Mouse (Mus musculus) ES-Bruce4 (cell line): ENCODE results near the gene 4930539E08Rik. TPM values are rescaled to one million over a fixed set of nuclear protein-coding genes. Genes with fewer than 3 reads are reported as not detected.

Experiments
- H3K27ac ChIP-seq: 2 replicates; pipeline ENCODE4 v1.5.1; 2012; ENCODE audit warnings: low read length, inconsistent platforms; ENCODE audit not compliant: insufficient read depth
- H3K27me3 ChIP-seq: 2 replicates; pipeline ENCODE4 v1.6.1; 2012; ENCODE audit warnings: mild to moderate bottlenecking, low read length, inconsistent platforms; ENCODE audit not compliant: control insufficient read depth, poor library complexity, insufficient read depth, severe bottlenecking
- H3K36me3 ChIP-seq: 2 replicates; pipeline ENCODE4 v1.6.1; 2012; ENCODE audit warnings: inconsistent platforms, mild to moderate bottlenecking, low read length, moderate library complexity; ENCODE audit not compliant: control insufficient read depth, poor library complexity, insufficient read depth, severe bottlenecking
- H3K4me1 ChIP-seq: one replicate; pipeline ENCODE4 v1.8.1; 2011; ENCODE audit warnings: low read length; ENCODE audit not compliant: control insufficient read depth, insufficient read depth
- H3K4me3 ChIP-seq: 2 replicates; pipeline ENCODE4 v1.5.1; 2011; ENCODE audit warnings: low read depth, mild to moderate bottlenecking, low read length
- H3K9ac ChIP-seq: 2 replicates; pipeline ENCODE4 v1.6.1; 2012; ENCODE audit warnings: low read depth, mild to moderate bottlenecking, inconsistent platforms; ENCODE audit not compliant: poor library complexity, severe bottlenecking
- H3K9me3 ChIP-seq: replicated peaks from 2 replicates; pipeline ENCODE4 v1.6.1; 2012; ENCODE audit warnings: mild to moderate bottlenecking, low read length, inconsistent platforms; ENCODE audit not compliant: control insufficient read depth, poor library complexity, insufficient read depth, severe bottlenecking
- CTCF ChIP-seq: IDR thresholded peaks from one replicate; pipeline ENCODE4 v1.8.1; 2011; ENCODE audit warnings: low read depth, low read length
- EP300 ChIP-seq: IDR thresholded peaks from 2 replicates; pipeline ENCODE4 v1.6.1; 2011; ENCODE audit warnings: low read depth, low read length; ENCODE audit not compliant: insufficient read depth
- POLR2A ChIP-seq: IDR thresholded peaks from one replicate; pipeline ENCODE4 v1.8.1; 2011; ENCODE audit warnings: low read length; ENCODE audit not compliant: insufficient read depth
- polyA plus RNA-seq: library from polyadenylated mRNA; stranded (reverse); fragments of >200 nt; gene quantifications from 2 replicates; pipeline ENCODE4 v1.2.4, GENCODE M21; 2011; ENCODE audit warnings: low read depth; ENCODE audit not compliant: missing spikeins, insufficient read depth, insufficient read length

Gene 4930539E08Rik
- polyA plus RNA-seq, 1 experiment = 1.5 TPM

DNA sequence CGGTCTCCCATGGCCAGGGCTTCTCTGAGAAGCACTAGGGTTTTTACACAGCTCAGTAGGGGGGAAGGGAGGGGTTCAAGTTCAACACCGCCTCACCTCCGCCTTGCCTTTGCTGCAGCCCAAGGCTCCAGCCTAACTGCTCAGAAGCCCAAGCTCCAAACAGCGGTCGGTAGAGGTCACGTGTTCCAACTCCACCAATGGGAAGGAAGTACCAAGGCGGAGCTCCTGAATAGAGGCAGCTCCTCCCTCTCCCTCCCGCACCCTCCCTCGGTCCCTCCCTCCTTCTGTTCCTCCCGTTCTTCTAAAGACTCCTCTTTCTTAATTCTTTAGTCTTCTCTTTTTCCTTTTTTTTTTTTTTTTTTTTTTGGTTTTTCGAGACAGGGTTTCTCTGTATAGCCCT is 27.0 kb upstream of the 4930539E08Rik start:
- Histone ChIP-seq H3K27me3 (no peaks in the 10 kb centered on the region), H3K4me3 (peak overlapping the region; percentile 34), H3K27ac (no peak overlapping the region; the same call in 1 of the 2 replicates), H3K36me3 (no peaks in the 10 kb centered on the region), H3K9me3 (peaks cover 8% of the 10 kb centered on the region), H3K9ac (no peak overlapping the region), H3K4me1 (no peaks in the 10 kb centered on the region)
- TF ChIP-seq POLR2A (peak; percentile 93), CTCF (no peak)

DNA sequence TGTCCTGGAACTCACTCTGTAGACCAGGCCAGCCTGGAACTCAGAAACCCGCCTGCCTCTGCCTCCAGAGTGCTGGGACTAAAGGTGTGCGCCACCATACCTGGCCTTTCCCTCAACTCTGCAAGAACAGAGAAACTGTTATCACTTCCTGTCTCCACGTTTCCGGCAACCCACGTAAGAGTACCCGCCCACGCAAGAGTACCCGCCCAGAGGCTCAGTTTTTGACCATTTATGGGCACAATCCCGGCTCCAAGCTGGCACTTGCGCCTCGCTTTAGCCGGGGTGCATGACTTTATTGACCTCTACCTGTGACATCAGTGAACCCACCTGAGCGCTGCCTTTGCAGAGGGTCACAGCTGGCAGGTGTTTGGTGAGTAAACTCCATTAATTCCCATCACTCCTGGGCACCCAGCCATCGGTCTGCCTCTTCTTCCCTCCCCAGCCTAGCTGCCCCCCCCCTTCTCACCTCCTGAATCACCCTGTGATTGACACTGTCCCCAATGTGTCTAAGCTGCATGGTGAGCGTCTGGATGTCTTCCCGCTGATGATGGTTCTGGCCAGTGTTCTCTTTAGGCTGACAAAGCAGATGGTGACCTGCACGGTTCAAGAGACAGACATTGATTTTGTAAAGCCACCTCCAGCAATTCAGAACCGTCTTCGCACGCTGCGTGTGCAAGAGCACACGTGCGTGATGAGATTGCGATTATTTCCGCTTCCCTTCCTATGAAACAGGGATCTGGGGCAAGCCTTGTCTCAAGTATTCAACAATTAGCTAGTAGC is 25.8 kb upstream of the 4930539E08Rik start:
- TF ChIP-seq POLR2A = no peak
- TF ChIP-seq EP300 = no peak
- TF ChIP-seq CTCF = no peak

DNA sequence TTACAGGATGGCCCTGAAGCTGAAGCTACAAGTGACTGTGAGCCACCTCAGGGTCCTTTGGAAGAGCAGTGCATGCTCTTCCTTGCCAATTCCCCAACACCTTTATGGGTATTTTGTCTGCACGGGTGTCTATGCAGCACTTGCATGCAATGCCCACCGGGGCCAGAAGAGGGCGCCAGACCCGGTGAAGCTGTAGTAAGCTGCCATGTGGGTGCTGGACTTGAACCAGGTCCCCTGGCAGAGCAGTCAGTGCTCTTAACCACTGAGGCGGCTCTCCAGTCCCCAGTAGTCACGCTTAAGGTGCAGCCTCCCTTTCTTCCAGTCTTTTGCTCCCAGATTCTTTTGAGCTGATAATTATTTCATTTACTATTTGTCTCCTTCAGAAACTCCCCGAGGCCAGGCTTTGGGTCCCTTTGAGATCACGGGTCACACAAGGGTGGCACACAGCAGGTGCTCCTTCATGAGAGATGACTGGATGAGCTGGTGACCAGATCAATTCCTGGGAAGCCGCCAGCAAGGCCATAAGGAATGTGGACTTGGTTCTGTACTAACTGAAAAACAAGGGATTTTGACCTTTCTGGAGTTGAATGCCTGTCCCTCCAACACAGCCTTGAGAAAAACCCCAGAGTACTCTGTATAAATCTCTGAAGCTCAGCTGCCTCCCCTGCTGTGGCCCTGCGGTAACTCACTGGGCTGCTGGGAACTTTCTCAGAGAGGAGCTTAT is 21.7 kb upstream of the 4930539E08Rik start:
- Histone ChIP-seq H3K27ac (no peak overlapping the region), H3K27me3 (no peaks in the 10 kb centered on the region), H3K9me3 (peaks cover 20% of the 10 kb centered on the region), H3K4me3 (no peak overlapping the region), H3K9ac (no peak overlapping the region), H3K36me3 (no peaks in the 10 kb centered on the region), H3K4me1 (no peaks in the 10 kb centered on the region)
- TF ChIP-seq POLR2A = no peak

More for the DNA sequence above, 25.8 kb upstream of the 4930539E08Rik start:
- Histone ChIP-seq H3K27ac (no peak overlapping the region), H3K36me3 (no peaks in the 10 kb centered on the region), H3K4me1 (no peaks in the 10 kb centered on the region), H3K9ac (no peak overlapping the region), H3K4me3 (no peak overlapping the region), H3K27me3 (no peaks in the 10 kb centered on the region), H3K9me3 (peaks cover 20% of the 10 kb centered on the region)

- Histone ChIP-seq H3K9me3 (peaks cover 20% of the 10 kb centered on the region), H3K36me3 (no peaks in the 10 kb centered on the region), H3K27ac (no peak overlapping the region), H3K27me3 (no peaks in the 10 kb centered on the region), H3K9ac (no peak overlapping the region), H3K4me1 (no peaks in the 10 kb centered on the region), H3K4me3 (no peak overlapping the region)
- TF ChIP-seq POLR2A (no peak), EP300 (no peak), CTCF (no peak)
Measured at GRCm38 (mm10) chr17:28936133-28936532, 21.0 kb upstream of the 4930539E08Rik start.

DNA sequence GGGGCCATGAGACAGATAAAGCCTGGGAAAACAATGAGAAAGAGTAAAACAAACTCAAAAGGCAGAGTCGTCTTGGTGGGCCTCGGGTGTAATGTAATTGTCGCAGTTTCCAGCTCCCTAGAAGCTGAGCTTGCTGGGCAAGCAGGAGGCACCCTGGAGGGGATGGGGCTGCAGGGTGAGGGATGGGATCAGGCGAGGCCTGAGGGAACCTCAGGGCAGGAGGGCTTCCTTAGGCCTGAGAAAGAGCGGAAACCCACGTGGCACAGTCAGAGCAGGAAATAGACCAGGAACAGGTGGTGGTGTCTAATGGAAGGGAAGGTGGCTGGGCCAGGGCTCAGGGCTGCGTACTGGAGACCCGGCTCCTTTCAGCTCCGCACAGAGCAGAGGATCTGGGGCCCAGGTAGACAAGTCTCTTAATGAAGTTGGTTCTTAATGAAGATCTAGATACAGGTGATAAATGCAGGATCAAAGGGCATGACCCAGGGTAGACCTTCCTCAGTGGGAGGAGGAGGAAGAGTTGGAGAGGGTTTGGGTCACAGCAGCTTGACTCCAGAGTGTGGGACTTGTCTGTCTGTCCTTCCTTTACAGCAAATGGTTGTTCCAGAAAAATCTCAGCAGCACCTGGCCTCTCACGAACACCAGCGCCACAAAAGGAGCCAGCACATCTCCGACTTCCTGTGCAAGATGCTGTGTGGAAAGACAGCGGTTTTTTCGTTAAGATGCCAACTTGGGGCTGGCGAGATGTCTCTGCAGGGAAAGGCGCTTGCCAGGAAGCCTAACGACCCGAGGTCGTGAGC is 19.2 kb upstream of the 4930539E08Rik start:
- H3K27me3 ChIP-seq = no peaks in the 10 kb centered on the region
- no peak overlapping the region for H3K9ac ChIP-seq
- no peak for TF ChIP-seq POLR2A
- no peak for TF ChIP-seq CTCF
- no peak for TF ChIP-seq EP300
- no peaks in the 10 kb centered on the region for H3K36me3 ChIP-seq
- H3K4me3 ChIP-seq = no peak overlapping the region
- H3K27ac ChIP-seq = no peak overlapping the region
- peaks cover 14% of the 10 kb centered on the region for H3K9me3 ChIP-seq
- peaks cover 2% of the 10 kb centered on the region for H3K4me1 ChIP-seq
